Mouse (Mus musculus) thymus, postnatal 36 days (tissue): Measurements from ENCODE around the gene Slc7a15.

Experiments
- DNase-seq, 2 experiments: peaks; one replicate each; pipeline ENCODE4 v3.0.0; 2022; ENCODE audit warnings: mixed read lengths in 2 of 2

Slc7a15 gene

DNA sequence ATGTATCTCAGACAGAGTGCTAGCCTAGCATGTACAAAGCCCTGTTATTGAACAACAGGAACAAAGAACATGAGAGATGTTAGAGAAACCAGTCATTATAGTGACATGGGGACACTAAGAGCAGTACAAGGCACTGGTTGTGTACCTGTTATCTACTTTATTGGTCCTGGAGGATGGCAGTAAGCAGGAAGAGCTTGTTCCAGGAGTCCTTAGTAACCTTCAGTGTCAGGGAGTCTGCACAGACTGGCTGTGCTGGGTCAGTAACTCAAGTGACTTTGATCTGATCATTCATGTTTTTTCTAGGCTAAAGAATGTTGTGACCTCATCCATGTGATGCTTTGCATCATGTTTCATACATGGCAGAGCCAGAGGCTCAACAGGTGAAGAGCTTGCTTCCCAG lies 42.7 kb downstream of the Slc7a15 start:
- DNase-seq, result no peak

DNA sequence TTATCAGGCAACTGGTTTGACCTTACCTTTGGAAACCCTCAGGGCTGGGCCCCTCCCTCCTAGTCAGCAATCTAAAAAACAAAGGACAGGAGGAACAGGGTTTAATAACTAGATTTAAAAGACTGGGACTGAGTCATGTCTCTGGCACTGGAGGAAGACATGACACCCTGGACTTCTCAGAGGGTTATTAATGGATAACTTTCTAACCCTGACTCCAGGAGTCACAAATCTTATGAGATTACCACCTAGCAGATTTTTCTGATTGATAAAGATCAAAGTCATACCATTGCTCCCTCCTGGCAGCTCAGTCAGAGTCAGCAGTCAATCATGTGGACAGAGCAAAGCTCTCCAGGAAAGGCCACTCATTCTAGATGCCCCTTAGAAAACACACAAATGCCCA lies 43.4 kb downstream of the Slc7a15 start:
- DNase-seq, result no peak

DNA sequence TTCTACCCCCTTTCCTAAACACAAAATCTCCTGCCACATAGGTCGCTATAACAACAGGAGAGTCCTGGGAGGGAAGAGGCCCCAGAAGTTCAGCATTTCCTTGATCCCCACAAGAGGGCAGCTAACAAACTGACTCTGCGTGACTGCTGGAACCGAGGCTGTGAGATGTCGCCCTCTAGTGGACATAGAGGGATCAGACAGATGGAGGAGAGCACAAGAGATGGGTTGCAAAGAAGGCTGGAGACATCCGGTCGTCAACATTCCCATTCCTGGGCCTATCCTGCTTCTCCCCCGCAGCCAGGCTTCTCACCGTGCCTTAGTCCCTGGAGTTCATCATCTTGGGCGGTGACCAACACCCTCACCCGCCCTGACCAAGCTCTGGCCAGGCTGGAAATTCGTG lies 51.5 kb downstream of the Slc7a15 start:
- DNase-seq, result peak; percentile 51 to 59

DNA sequence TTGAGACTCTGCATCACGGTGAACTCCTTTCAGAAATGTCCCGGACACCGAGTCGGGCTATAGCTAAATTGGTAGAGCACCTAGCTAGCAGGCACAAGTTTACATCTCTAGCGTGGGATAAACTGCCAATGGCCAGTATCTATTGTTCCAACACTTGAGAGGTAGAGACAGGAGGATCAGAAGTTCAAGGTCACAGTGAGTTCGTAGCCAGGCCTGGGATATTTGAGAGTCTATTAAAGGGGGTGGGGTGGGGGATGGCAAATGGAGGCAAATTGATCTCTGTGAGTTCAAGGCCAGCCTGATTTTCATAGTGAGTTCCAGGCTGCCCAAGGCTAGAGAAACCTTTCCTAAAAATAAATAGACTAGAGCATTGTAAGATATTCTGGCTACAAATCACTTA lies 52.1 kb downstream of the Slc7a15 start:
- no peak for DNase-seq

DNA sequence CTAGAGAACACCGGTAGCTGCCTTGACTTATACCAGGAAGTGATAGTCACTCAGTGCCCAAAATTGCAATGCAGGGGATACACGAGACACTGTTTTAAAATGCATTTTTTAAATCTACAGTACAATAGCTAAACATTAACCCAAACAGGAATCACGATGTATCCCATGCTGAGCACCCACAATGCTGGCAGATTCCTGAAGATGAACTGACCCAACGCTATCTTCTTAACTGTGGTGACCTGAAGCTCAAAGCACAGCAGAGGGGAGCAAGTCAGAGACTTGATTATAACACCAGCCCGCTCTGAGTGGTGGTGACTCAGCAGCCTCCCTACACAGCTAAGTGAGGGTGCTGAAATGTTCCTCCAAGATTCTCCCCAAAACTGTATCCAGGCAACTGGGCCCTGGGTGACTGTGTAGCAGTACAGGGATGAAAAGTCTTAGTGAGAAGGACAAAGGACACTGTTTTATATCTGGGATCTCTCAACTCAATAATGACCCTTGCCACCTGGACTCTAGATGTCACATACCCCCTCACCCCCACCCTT lies 53.7 kb downstream of the Slc7a15 start:
- DNase-seq, result no peak

DNA sequence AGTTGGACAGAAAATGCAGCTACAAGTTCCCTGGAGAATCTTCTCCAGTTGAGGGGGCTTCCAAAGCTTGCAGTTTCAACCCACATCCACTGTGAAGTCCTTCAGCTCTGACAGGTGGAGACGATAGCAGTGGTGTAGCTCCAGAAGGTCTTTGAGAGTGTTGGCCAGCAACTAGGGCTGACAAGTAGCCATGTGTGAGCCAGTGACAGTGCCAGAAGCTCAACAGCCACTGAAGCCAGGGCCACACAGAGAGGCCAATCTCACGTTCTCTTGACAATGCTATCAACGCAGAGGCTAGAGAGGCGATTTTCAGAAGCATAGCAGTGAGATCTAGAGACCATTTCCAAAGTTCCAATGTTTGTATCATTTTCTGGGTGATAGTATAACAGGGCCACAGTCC lies 56.5 kb downstream of the Slc7a15 start:
- no peak for DNase-seq

DNA sequence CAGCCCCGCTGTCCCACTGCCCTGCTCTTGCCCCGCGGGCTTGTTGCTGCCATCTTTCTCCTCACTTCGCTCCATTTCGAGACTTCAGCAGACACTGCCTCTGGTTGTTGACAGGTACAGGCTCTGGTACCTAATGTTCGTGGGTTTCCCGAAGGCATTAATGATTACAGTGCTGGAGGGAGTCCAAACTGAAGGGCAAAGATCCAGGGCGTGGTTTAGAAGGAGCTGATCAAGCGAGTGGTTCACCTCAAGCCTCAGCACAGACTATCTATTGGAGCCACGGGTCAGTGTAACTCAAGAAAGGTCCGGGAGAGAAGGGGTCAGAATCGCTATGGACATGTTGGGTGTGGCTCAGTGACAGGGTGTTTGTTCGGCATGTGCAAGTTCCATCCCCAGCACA lies 59.4 kb downstream of the Slc7a15 start:
- DNase-seq, result no peak

DNA sequence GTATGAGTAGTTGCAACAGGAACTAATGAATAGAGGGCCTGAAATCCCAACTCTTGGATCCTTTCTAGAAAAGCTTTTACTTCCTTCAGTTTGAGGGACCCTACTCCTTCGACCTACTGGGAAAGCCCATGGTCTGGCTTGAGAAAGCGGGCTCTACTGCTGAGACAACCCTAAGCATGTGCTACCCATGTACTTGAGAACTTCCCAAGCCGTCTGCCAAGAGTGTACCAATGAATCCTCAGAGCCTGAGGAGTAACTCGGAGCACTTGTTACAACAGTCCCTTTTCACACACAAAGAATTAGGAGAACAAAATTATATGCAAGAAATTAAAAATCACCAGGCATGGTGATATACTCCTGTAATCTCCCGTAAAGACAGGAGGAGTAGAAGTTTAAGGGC lies 61.6 kb downstream of the Slc7a15 start:
- DNase-seq, result no peak

DNA sequence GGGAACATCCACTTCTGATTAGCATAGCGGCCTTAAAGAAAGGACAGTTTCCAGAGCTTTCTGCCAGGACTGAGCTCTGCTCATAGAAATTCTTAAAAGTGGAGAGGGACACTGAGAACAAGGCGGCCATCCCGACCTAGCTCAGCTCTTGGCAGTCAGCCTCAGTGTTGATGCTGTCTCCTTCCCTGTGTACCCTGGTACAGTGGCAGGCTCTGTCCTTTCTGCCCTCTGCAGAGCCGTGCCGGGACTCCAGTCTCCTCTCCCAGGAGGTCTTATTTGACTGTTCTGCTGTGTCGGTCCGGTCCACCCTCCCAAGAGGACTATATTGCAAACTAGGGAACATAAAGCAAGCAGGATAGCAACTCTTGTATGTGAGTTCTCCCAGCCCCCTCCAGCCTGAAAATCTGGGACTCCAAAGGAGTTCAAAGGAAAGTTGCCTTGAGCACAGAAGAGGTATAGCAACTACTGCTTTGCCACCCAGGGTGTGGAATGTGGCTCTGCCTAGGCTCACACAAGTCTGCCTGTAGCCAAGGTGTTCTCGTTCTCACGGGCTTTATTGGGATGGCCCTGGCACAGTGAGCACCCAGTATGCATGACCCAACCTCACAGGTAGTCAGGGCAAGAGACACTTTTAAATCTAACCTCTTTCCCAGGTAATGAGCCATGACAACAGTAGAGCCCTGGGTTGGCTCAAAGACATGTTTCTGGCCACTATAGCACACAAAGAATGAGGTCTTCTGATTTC lies 62.5 kb downstream of the Slc7a15 start:
- DNase-seq, result no peak

DNA sequence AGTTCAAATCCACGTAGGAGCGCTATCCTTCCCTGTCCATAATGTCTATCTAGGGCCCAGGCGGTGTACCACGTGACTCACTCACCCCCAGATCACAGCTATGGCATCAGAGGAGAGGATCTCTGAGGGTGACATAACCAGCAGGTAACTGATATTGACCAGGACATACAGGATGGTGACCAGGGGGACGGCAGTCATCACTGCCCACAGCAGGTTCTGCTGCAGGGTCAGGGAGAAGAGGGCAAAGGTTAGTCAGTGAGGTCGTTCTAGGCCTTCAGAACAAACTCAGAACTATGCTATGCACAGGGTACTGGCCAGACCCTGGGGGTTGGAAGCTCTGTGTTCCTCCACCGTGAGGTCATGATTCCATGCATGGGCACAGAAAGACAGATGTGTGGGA lies 63.3 kb downstream of the Slc7a15 start:
- DNase-seq, result no peak

DNA sequence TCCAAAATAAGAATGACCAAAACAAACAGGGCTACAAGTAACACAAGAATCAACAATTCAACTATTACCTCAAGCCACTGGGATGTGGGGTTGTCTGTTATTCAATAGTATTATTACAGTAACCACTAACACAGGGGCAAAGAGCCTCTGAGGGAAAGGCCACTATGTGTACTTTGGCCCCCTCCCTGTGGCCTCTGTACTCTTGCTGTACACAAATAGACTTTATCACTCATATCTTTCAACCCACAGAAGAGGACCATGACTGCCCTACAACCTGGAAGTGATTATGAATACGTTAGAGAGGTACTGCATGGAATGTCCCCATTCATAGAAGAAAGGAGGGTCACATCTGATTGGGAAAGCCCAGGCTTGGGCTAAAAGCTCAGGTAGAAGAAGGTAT lies 64.0 kb downstream of the Slc7a15 start:
- no peak for DNase-seq

DNA sequence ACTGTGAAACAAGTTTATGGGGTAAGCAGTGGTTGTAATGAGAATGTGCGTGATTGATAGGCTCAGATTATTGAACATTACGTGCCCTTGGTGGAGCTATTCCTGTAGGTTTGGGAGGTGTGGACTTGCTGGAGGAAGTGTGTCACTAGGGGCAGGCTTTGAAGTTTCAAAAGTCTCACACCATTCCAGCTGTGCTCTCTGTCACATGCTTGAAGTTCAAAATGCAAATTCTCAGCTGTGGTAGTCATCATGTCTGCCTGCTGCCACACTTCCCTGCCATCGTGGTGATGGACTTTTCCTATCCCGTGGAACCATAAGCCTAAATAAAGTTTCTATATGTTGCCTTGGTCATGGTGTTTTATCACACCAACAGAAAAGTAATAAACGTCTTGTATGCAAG lies 71.1 kb downstream of the Slc7a15 start:
- DNase-seq, result no peak

DNA sequence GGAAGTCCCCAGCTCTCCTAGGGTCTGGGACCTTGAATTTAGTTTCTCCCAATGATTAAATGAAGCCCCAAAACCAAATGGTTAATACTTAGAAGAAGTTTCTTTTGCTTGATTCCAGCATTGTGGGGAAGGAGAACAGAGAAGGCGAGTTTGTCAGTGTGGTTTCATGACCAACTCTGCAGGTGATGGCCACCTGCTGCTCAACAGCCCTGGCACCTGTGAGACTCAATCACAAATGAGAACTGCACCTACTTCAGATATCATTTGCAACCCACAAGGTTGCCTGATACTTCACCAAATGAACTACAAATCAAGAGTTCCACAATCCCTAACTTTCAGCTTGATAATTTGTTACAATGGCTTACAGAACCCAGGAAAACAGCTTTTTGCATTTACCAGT lies 71.7 kb downstream of the Slc7a15 start:
- DNase-seq, result no peak

DNA sequence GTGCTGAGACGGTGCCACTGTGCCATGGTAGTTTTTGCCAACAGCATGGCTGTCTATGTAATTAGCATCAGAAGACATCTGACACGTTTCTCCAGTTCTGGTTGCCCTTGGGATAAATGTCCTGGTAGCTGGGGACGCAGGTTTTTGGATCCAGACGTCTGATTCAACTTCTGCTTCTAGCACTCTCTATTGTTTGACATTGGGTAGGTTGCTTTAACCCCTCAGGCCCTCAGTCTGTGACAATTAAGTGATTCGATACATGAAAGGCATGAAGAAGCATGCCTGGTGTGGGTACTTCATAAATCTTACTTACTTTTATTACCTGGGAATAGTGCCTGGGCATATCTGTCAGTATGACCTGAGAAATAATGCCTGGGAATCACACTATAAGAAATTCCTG lies 74.8 kb downstream of the Slc7a15 start:
- DNase-seq, result no peak

DNA sequence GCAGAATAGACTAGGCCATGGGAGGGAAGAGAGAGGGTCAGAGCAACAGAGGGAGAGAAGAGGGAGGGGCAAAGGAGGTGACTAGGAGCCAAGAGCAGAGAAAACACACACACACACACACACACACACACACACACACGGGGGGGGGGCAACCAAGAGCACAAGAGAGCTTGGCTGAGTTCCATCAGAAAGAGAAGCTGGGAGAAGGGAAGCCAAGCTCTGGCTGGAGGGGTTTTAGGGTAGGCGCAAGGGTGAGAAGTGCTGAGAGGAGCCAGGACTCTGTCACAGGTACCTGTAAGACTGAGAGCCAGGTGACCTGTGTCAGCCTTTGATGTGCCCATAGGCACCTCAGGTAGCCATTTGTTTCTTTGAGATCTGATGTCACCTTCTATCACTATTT lies 76.2 kb downstream of the Slc7a15 start:
- DNase-seq, result no peak

DNA sequence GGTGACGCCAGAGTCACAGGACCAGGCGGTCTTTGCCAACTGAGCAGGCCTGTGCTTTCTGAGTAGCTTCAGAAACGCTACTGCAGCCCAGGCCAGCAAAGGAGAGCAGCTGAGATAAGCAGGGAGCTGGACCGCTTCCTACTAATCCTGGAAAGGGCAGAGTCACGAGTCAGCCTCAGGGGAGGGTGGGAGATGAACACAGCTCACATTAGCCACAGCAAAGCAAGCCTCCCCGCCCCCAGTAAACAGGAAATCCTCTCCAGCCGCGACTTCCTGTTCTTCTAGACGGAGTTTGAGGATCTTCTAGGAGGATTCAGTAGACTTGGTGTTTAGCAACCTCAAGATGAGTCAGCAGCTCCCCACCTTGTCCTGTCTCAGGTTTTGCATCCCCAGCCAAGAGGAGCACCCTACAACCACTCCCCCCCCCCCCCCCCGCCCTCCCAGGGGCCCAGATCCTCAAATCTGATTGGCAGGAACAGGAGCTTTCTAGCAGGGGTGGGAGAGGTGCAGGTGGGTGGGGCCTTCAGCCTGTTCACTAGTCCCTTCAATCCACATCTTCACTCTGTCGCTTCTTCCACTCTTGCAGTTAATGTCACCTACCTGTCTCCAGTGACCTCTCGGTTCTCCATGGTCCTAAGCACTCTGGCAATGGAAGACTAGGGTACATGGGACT lies 77.4 kb downstream of the Slc7a15 start:
- peak; percentile 56 to 65 for DNase-seq

DNA sequence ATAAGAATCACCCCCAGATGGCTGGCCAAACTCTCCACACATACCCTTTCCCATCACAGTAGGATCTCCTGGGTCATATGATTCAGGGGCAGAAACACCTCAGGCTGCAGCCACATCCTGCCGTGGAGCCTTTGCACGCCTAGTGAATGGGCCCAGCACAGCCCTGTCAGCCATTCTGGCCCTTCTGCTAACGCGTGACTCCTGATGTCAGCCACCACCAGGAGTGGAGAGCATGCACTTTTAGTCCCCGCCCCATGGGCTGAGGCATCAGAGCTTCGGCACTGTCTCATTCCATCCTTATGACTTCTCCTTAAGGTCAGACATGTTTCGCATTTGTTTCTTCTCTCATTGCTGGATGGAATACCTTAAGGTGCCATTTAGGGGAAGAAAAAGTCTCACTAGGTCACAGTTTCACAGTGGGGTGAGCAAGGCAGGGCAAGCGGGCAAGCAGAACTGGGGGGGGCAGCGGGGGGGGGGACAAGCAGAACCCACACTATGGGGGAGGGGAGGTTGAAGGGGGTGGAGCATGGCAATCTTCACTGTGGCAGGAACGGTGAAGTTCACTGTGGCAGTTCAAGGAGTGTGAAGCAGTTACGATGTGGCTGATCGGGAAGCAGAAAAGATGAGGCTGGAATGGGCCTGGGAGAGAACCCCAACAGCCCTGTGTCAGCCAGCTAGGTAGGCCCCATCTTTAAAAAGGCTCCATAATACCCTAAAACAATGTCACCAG lies 79.3 kb downstream of the Slc7a15 start:
- DNase-seq, result no peak

DNA sequence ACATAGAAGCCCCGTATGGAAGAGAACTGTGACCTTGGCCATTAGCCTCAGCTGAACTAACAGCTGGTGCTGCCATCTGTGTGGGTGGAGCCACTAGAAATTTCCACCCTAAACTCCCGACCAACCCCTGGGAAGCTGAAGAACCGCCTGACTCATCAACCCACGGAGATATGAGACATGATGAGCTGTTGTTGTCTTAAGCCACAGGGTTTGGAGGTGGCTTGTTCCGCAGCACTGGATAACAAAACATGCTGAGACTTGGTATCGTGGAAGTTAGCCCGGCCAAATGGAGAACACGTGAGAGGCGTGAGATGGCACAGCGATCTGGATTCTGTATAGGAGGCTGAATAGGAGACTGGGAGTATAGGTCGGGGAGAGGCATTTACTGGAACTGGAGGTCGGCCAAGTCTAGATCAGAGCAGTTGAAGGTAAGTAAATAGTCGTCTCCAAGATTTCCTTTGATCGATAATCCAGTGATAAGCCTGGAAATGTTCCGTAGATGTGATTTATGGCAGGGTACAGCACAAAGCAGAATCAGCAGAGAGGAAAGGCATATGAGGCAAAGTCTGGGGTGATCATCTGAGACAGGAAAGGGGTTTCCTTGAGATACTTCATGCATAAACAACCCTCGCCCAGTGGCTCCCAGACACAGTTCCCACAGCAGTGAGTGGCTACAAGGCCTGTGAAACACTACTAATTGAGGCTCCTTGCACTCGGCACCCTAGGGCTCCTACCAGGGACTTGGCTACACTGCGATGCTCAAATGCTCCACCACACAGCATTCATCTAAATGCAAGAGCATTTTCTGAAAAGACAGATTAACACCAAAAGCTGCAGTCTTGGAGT lies 87.6 kb downstream of the Slc7a15 start:
- DNase-seq, result no peak

DNA sequence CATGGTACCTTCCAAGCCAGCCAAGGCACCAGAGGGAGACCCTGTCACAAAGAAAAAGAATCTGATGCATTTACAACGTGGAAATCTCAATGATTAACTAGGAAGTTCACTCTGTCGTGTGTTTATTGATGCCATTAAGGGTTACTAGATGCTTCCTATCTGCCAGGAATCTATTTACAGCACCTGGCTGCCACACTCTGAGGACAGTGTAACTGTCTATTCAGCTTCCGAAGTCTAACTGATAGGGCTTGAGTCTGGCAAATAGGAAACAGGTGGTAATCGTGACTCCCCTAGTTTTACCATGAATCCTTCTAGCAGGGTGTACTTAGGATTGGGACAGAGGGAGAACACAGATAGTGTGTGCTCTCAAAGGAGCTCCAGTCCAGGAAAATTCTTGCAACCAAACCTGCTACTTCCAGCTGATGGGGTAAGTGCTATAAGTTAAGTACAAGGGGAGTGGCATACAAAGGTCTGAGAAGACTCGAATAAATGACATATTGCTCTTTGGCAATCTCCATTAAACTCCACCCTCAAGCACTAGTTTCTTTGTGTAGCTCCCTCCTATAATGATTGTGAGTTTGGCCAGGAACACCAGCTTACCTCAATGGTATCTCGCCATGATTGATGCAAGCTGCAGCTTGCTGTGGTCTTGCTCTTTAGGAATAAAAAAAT lies 88.4 kb downstream of the Slc7a15 start:
- DNase-seq, result no peak

DNA sequence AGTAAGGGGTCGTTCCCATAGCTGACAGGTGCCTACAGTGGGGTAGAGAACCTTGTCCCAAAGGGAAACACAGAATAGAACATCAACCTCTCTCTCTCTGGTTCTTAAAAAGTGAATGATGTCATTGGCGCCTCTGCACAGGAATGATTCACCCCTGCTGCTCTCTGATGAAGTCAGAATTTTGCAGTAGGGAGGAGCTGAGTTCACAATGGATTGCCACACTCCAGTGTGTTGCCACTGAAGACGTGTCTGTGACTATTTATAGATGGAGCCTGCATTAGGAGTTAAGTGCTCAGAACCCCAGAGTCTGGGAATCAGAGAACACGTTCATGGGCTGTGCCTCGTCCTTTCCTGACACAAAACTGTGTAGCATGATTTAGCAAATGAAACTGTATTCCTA lies 89.2 kb downstream of the Slc7a15 start:
- DNase-seq, result no peak

DNA sequence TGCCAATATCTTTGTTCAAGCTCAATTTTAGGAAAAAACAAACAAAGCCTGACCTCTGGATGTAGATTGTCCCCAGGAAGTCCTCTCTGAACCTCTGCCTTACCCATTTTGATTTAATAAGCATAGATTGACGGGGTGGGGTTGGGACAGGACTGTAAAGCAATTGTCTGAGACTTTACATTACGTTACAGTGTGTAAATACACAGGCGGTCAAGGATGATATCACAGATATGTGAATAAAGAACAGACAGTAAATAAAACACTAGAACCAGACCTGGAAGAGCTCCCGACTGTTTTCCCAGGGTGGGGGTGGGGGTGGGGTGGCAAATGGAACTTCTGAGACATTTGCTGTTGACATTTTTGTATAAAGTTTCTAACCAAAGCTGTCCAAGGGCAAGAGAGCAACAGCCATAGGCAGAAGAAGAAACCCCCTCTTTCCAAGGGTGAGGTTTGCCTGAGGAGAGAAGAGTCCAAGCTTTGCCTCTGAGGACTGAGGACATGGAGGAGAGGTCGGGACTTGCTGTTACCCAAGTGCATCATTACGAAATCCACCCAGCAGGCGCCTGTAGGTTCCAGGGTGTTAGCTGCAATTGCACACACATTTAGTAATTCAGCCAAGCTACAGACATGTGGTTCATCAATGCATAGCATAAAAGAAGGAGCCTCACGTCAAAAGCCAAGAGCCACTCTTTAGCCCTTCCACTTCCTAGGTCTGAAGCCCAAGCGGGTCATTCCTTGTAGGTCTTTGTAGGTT lies 91.7 kb downstream of the Slc7a15 start:
- DNase-seq, result no peak

DNA sequence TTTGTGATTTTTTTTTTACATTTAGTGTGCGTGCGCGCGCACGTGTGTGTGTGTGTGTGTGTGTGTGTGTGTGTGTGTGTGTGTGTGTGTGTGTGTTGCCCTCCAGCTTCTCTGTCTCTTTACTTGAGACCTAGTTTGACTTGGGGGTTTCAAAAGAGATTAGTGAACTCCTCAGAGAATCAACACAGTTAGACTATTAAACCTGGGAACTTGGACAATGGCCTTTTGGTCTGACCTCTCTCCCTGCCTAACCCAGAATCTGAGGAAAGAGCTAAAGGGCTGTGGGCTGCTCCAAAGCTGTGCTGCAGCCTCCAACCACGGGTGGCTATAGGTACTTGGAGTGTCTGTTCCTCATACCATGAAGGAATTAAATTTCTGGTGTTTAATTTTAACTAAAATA lies 94.7 kb downstream of the Slc7a15 start:
- no peak for DNase-seq
